Mouse (Mus musculus): ENCODE results near the gene Atp6v1b1.

Atp6v1b1 gene

GRCm38 (mm10) chr6:83742761-83743160 lies at the start of gene Atp6v1b1:
Gene Atp6v1b1 (plus strand): TSS chr6:83742990.
- DNase-seq (ENCODE audit: low spot score in 2 of 2) = no peak

- DNase-seq (ENCODE audit: low spot score in 2 of 2) = no peak
These were observed 49.0 kb upstream of the Atp6v1b1 start for GRCm38 (mm10) chr6:83693835-83694234.

GRCm38 (mm10) chr6:83695731-83696130 lies 47.1 kb upstream of the Atp6v1b1 start:
- no peak for DNase-seq (ENCODE audit: low spot score in 2 of 2)

GRCm38 (mm10) chr6:83696684-83697083 lies 46.1 kb upstream of the Atp6v1b1 start:
- DNase-seq (ENCODE audit: low spot score in 2 of 2) = no peak

GRCm38 (mm10) chr6:83697932-83698331 lies 44.9 kb upstream of the Atp6v1b1 start:
- no peak for DNase-seq (ENCODE audit: low spot score in 2 of 2)

- no peak for DNase-seq (ENCODE audit: low spot score in 2 of 2)
These were observed 42.8 kb upstream of the Atp6v1b1 start for GRCm38 (mm10) chr6:83699971-83700370.

- no peak for DNase-seq (ENCODE audit: low spot score in 2 of 2)
These were observed 41.8 kb upstream of the Atp6v1b1 start for GRCm38 (mm10) chr6:83701001-83701400.

- no peak for DNase-seq (ENCODE audit: low spot score in 2 of 2)
These were observed 40.4 kb upstream of the Atp6v1b1 start for GRCm38 (mm10) chr6:83702146-83702999.

GRCm38 (mm10) chr6:83703000-83703721 lies 39.6 kb upstream of the Atp6v1b1 start:
- DNase-seq (ENCODE audit: low spot score in 2 of 2) = no peak

GRCm38 (mm10) chr6:83703722-83704078 lies 39.1 kb upstream of the Atp6v1b1 start:
- no peak for DNase-seq (ENCODE audit: low spot score in 2 of 2)

GRCm38 (mm10) chr6:83704294-83704693 lies 38.5 kb upstream of the Atp6v1b1 start:
- no peak for DNase-seq (ENCODE audit: low spot score in 2 of 2)

- DNase-seq (ENCODE audit: low spot score in 2 of 2) = no peak
These were observed 38.1 kb upstream of the Atp6v1b1 start for GRCm38 (mm10) chr6:83704701-83705100.

GRCm38 (mm10) chr6:83707738-83708510 lies 34.9 kb upstream of the Atp6v1b1 start:
- no peak for DNase-seq (ENCODE audit: low spot score in 2 of 2)

- DNase-seq (ENCODE audit: low spot score in 2 of 2) = no peak
These were observed 32.3 kb upstream of the Atp6v1b1 start for GRCm38 (mm10) chr6:83710361-83711066.

- no peak for DNase-seq (ENCODE audit: low spot score in 2 of 2)
These were observed 31.6 kb upstream of the Atp6v1b1 start, which contains the start of gene Vax2 for GRCm38 (mm10) chr6:83711067-83711675. Gene Vax2 (plus strand): TSS chr6:83711264.

GRCm38 (mm10) chr6:83711725-83712475 lies 30.9 kb upstream of the Atp6v1b1 start:
- no peak for DNase-seq (ENCODE audit: low spot score in 2 of 2)

GRCm38 (mm10) chr6:83713271-83714136 lies 29.3 kb upstream of the Atp6v1b1 start:
- no peak for DNase-seq (ENCODE audit: low spot score in 2 of 2)

GRCm38 (mm10) chr6:83714221-83715123 lies 28.3 kb upstream of the Atp6v1b1 start:
- no peak for DNase-seq (ENCODE audit: low spot score in 2 of 2)
